Mouse (Mus musculus) thymus, adult 18-20 months (tissue): Measurements from ENCODE around the gene Cyp26c1.

ENCODE experiments used
- DNase-seq, 2 experiments: peaks; one replicate each; pipeline ENCODE4 v3.0.0; 2022; ENCODE audit warnings: mixed read lengths in 2 of 2

Gene Cyp26c1

DNA sequence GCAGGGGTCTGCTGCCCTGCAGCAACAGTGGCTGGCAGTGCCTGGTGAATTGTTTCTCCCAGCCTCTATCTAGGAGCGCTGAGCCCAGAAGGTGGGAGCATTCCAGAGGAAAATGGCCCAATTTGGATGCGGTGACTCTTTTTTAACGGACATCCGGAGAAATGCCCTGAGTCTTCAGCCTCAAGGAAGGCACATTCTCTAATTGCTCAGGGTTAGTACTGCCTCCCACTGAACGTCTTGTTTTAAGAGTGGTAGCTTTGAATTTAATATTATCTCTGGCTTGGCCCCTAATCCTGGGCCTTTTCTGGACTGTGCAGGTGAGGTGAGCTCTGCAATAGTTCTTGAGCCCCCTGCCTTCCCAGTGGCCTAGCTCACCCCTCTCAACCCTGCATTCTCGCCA is at the start of gene Cyp26c1:
Gene Cyp26c1 (plus strand): TSS at position 301 of the 400 bp plus-strand sequence.
- no peak for DNase-seq

DNA sequence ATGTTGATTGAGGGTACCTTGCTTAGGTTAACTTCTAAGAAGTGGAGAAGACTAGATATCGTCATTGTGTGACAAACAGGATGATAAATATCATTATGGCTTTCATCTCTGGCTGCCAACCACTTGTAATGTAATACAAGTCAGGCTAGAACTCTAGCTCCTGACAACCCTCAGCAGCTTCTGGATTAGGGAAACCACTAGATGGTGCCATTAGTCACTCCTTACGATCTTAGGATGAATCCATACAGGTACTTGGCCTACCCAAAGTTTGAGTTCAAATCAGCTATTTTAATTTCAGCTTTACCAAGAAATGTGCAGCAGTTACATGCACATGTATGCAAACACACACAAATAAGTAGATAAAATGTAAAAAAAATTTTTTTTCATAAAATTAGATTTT is 37.4 kb upstream of the Cyp26c1 start:
- no peak for DNase-seq

DNA sequence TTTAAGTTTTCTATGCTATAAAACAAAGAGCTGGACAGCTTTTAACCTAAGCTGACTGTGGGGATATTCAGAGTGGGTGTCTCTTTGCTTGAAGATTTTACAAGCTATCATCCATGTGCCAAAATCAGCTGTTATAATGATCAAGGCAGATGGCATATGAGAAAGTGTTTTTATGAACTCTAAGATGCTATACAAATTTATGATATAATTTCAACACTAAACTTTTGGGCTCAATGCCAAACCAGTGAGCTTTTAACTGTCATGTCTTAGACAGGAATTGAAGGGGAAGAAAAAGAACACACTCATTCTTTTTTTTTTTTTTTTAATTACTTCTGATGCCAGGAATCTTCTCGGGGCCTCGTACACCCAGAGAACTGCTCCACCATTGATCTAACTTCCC is 34.9 kb upstream of the Cyp26c1 start:
- DNase-seq: no peak

DNA sequence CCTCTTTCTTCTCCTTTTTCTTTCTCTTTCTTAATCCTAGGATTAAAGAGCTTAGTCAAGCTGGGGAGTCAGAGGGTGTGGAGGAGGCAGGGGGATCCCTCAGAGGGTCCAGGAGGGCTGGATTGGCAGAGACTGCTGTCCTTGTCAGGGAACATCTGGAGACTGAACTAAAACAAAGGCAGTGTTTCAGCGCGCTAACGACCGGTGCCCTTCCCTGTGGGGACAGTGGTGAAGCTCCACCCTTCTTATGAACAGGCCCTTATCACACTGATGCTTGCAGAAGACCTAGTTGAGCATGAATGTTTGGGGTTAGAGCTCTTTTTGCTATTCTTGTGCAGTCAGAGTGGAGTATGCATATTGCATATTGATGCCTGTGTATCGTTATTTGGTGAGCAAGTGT is 31.4 kb upstream of the Cyp26c1 start:
- DNase-seq: no peak

DNA sequence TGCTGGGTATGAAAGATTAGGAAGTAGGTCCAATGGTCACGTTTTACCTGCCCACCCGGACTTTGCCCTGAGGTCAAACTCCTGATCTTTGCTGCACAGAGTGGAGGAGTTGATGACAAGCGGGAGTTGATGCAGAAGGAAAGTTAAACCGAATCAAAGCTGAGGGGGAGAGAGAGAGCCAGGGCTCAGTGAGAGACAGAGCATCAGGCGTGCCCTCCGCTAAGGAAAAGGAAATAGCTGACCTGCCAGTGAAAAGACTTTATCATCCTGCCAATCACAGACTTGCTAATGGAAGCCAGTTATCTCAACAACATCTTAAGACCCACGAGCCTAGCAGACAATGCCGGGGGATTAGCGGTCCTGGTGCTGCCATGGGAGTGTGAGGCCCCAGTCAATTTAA is 28.9 kb upstream of the Cyp26c1 start:
- no peak for DNase-seq

DNA sequence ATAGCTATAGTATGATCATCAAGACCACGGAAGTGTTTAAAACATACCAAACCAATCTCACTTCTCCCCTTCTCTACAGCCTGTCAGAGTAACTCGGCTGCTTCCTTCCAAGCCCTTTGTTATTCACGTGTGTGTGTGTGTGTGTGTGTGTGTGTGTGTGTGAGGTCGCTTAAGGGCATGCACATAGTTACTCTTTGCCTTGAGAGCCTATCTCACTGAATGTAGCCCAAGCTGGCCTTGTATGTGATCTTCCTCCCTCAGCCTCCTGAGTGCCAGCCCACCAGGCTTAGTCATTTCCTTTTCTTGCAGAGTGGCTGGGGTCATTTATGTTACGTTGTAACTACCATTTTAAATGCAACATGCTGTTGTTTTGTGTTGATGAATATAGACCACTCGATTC is 20.1 kb upstream of the Cyp26c1 start:
- DNase-seq: no peak

DNA sequence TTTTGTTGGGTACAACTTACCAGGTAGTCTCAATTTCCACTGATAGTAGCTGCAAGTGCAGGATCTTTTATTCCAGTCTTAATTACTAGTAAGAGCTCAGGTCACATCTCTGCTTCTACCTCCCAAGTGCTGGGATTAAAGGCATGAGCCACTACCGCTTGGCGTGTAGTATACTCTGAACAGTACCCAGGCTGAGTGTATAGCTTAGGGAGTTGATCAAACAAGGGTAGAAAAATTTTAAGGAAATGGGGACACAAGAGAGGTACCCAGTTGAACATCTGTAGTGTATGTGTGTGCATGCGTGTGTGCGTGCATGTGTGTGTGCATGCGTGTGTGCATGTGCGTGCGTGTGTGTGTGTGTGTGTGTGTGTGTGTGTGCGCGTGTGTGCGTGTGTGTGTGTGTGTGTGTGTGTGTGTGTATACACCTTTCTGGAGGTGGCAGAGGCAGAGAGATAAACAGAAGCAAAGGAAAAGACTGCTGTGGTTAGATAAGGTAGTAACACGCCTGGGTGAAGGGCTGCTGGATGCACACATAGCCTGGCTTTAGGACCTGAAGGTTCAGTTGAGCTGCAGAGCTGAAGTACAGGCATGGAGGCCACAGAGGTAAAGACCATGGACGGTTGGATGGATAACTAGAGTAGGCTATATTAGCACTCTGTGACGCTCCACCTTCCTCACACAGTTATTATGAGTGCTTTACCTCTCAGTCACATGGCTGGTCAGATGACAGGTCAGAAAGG is 17.4 kb upstream of the Cyp26c1 start:
- DNase-seq: no peak

DNA sequence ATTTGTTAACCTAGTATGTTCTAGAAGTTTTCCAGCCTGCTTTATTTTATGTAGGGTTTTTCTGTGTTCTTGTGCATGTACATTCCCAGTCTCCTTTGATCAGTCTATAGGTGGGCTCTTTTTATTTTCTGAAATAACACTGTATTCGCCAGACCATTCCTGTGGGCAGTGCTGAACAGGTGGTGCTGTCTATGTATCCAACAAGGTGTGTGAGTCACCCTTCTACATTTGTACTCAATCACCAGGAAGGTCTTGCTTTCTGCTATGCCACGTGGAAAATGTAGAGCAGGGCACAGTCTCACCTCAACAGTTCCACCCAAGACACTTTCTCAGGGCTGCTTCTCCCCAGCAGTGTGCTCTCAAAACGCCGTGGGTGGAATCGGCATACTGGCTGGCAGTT is 16.7 kb upstream of the Cyp26c1 start:
- no peak for DNase-seq

DNA sequence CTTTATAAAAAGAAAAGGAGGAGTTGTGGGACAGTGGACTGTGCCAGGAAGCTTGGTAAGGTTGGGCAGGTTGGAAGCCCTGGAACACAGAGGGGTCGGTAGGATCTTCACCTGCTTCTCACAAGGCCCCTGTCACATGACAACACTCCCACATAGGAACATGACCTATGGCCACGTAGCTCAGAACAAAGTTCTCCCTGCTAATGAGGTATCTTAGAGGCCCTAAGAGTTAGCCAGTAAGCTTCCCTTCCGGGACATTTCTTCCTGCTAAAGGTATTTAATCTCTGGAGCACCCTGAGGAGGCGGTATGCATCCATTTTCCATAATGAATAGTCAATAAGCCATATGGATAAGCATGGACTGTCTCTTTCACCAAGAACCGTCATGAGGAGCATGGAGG is 15.9 kb upstream of the Cyp26c1 start:
- DNase-seq: no peak

DNA sequence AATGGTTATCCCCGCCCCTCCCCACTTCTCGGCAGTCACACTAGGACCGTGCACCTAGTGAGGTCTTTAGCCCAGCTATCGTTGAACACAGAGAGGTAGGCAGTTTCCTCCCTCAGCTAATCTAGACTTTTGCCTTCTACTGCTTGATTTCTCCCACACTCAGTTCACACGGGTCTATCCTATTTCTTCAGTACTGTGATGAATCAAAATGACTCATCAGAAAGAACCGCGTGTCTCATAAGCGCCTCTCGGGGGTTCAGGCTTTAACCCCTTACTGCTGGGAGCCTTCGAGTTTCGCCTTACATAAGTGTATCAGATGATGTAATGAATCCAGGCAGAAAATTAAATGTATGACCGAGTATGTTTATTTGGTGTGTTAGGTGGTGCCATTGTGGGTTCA is 12.0 kb upstream of the Cyp26c1 start:
- DNase-seq: no peak

DNA sequence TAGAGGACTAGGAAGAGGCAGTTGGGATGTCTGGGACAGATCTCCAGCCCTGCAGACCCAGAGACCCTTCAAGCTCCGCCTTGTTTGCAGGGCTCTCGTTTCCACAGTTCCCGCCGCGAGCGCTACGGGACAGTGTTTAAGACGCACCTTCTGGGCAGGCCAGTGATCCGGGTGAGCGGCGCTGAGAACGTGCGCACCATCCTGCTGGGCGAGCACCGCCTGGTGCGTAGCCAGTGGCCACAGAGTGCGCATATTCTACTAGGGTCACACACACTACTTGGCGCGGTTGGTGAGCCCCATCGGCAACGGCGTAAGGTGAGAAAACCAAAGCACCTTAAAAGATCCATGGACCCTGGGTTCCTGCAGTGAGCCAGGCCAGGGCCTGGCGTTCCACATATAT is 966 bp downstream of the Cyp26c1 start:
- no peak for DNase-seq

DNA sequence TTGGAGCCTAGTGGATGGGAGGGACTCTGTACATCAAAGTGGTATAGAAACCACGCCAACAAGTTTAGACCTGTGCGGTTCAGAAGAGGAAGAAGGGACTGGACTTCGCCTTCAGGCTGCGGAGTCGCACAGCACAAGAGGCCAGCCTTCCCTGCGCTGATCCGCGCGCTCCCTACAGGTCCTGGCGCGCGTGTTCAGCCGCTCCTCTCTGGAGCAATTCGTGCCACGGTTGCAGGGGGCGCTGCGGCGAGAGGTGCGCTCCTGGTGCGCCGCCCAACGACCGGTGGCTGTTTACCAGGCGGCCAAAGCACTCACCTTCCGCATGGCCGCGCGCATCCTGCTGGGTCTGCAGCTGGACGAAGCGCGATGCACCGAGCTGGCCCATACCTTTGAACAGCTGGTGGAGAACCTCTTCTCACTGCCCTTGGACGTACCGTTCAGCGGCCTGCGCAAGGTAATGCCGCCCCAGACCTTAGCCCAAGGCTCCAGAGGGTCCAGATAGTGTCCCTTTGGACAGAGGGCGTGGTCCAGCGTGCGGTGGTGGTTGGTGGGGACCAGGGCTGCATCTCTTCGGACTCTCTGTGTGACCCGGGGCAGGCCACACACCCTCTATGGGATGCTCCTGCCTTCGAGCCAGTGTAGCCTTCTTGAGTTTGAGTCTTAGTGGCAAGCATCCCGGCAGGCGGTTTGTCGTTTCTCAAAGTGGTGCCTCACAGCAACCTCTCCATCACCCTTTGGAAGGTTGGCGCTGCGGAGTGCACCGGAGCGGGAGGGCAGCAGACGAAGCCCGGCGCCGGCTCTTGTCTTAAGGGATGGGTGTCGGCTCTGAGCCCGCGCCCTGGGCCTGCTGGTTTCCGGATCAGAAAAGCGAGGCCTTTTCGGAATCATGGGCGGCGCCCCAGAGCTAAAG is 1.8 kb downstream of the Cyp26c1 start:
- DNase-seq: no peak

DNA sequence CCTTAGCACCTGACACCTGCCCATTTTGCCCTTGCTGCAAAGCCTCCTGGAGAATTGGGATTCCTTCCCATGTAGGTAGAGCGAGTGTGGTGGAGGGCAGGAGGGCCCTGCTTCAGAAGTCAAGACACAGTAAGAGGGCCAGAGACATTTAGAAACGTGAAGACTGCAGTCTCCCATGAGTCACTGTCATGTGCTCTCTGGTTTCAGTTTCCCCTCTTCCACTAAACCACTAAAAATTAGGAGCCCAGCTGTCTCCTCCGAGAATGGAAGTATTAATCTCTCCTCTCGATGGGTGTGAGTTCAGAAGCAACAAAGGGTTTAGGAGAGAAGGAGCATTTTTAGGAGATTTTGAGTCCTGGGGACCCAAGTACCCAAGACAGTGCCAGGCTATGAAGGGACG is 4.1 kb downstream of the Cyp26c1 start:
- DNase-seq: no peak

DNA sequence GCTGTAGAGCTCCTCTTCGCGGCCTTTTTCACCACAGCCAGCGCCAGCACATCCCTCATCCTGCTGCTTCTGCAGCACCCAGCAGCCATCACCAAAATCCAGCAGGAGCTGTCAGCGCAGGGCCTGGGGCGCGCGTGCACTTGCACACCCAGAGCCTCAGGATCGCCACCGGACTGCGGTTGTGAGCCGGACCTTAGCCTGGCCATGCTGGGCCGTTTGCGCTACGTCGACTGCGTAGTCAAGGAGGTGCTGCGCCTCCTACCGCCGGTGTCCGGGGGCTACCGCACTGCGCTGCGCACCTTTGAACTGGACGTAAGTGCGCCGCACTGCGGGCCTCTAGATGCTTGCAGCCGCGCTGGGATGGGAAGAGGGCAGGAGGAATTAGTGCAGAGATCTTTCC is 5.3 kb downstream of the Cyp26c1 start:
- DNase-seq: no peak

DNA sequence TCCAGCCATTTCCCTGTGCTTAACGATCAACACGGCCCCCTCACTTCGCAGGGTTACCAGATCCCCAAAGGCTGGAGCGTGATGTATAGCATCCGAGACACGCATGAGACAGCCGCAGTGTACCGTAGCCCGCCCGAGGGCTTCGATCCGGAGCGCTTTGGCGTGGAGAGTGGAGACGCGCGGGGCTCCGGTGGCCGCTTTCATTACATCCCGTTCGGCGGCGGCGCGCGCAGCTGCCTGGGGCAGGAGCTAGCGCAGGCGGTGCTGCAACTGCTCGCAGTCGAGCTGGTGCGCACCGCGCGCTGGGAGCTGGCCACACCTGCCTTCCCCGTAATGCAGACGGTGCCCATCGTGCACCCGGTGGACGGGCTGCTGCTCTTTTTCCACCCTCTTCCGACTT is 7.5 kb downstream of the Cyp26c1 start:
- no peak for DNase-seq

DNA sequence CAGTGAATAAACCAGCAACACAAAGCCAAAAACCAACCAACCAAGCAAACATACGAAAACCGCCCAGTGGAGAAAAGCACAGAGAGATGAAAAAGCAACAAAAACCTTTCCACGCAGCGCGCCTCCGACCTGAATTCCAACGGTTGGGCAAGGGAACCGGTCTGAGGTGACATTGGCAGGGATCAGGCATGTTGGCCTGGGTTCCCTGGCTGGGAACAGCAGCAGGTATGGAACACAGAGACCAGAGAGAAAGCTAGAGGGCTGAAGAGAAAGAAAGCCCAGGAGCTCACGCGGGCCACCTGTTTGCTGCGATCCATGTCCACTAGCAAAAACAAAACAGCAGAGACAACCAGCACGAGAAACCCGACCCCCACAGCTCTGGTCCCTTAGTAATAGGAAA is 9.8 kb downstream of the Cyp26c1 start:
- no peak for DNase-seq

DNA sequence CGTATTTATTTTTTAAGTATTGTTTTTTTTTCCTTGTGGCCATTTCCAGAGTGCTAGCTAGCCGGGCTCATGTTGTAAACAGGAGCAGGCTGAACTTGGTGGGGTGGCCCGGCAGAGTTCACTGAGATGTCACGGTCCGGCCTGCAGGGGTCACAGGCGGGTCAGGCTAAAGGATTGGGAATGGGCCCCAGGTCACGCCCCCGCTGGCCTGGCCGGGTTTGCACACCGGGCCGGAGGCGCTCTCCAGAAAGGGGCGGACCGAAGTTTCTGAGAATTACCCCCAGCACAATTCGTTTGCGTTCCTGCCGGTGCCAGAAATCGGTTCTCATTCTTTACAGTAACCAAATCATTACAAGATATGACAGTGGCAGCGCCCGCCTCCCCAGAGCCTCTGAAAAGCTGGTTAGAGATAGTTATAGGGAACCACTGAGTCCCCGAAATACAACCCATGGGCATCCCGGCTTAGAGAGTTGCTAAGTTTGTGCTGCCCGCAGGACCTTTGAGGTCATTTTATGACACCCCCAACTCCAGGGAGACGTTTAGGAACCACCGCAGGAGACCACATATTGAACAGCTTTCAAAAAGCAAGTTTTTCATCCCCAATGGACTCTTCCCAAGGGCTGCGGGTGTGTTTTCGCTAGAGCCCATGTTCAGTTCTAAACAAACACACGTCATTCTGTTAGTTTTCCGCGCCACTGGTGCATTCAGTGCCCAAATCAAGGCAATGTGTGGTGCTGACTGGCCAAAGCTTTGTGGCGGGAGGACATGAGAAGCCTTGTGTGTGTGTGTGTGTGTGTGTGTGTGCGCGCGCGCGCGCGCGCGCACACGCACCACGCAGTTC is 10.6 kb downstream of the Cyp26c1 start:
- DNase-seq: no peak

DNA sequence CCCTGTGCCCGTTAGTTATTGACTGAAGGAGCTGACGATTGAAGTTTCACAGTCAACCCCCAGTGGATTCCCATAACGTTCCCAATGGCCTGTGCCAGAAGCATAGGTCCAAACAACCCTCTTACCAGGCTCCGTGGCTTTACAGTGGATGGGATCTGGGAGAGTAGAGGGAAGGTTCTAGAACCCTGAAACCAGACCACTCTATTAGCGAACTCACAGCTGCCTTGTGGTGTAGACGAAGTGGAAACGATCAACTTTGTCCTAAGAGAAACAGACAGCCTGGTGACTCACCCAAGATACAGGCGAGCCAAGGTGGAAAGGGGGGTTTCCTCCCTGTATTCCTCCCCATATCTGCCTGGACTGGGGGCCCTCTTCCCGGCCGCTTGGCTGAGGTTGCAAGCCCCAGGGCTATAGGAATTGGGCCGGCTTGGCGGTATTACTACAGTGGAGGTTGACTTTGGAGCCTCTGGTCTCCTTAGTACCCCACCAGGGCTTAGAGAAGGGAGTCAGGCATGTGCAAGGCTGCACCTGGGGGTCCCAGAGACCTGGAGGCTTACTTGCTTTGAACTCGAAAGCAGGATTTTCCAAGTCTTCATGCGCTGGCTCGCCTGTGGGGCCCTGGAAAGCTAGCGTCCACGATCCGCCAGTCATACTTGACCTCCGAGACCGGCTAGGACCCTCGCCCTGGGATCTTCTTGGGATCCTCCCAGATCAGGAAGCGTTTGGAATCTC is 11.4 kb downstream of the Cyp26c1 start:
- DNase-seq: no peak

DNA sequence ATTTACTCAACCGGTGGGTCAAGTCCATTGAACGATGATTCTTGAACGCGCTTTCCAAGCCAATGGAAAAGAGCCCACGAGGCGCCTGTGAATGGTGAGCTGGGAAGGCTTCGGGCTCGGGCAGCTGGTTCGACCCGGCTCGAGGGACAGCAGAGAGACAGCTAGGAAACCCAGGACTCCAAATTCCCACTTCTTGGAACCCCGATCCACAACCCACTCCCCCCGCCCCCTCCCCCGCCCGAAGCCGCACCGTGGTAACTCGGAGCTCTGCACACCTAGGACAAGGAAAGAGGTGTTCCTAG is 11.9 kb downstream of the Cyp26c1 start:
- no peak for DNase-seq

DNA sequence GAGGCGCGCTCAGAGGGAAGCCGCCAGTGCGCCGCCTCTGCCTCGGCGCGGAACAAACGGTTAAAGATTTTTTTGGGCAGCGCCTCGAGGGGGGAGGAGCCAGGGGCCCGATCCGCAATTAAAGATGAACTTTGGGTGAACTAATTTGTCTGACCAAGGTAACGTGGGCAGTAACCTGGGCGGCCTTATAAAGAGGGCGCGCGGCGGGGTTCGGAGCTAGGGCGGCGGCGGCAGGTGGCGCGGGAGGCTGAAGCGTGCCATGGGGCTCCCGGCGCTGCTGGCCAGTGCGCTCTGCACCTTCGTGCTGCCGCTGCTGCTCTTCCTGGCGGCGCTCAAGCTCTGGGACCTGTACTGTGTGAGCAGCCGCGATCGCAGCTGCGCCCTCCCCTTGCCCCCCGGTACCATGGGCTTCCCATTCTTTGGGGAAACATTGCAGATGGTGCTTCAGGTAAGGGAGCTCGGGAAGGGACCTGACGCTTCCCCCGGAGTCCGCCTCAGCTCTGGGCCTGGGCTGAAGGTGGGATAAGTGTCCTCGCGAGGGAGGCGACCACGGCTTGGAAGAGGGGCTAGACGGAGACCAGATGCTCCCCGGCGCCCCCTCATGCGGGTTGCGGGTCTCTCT is 12.4 kb downstream of the Cyp26c1 start, which contains the start of gene Cyp26a1:
Gene Cyp26a1 (plus strand): TSS at position 148 of the 622 bp plus-strand sequence.
- DNase-seq: no peak

DNA sequence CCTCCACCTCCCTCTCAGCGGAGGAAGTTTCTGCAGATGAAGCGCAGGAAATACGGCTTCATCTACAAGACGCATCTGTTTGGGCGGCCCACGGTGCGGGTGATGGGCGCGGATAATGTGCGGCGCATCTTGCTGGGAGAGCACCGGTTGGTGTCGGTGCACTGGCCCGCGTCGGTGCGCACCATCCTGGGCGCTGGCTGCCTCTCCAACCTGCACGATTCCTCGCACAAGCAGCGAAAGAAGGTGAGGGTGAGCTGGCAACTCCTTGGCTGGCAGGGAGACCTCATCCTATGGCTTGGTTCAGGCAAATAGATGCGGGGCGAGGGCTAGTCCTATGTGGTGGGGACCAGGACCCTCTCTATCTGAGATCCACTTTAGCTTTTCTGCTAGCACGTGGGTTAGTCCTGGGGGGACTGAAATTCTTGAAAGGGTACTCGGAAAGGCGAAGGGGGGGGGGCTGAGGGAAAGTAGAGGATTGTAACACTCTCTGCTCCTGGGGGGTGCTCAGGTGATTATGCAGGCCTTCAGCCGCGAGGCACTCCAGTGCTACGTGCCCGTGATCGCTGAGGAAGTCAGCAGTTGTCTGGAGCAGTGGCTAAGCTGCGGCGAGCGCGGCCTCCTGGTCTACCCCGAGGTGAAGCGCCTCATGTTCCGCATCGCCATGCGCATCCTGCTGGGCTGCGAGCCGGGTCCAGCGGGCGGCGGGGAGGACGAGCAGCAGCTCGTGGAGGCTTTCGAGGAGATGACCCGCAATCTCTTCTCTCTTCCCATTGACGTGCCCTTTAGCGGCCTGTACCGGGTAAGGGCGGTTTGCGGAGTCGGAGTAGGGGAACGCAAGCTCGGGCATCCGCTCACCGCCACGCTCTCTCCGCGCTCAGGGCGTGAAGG is 13.1 kb downstream of the Cyp26c1 start:
- DNase-seq: no peak
